Mouse (Mus musculus) liver, postnatal 0 days (tissue): ENCODE results near the gene Prkca. TPM values are rescaled to one million over a fixed set of nuclear protein-coding genes. Genes with fewer than 3 reads are reported as not detected.

Experiments used
- ATAC-seq: fragments of 200-750 bp; cut with Nextera tagmentation; 2 replicates; pipeline ENCODE4 v1.8.0; 2017; ENCODE audit warnings: mild to moderate bottlenecking, moderate library complexity
- DNase-seq: peaks from one replicate; pipeline ENCODE4 v3.0.0-alpha.2; 2016
- H3K27ac ChIP-seq: fragments of 300-500 bp; sonication (generic); 2 replicates; pipeline ENCODE4 v1.5.1; 2014; ENCODE audit warnings: antibody characterized with exemption, moderate library complexity, mild to moderate bottlenecking, low read depth
- H3K27me3 ChIP-seq: fragments of 300-500 bp; sonication (generic); 2 replicates; pipeline ENCODE4 v1.6.1; 2014; ENCODE audit warnings: low read length, control low read depth, mixed read lengths; ENCODE audit not compliant: insufficient read depth
- H3K36me3 ChIP-seq: fragments of 300-500 bp; sonication (generic); replicated peaks from 2 replicates; pipeline ENCODE4 v1.6.1; 2014; ENCODE audit warnings: mild to moderate bottlenecking, control low read depth, low read length, moderate library complexity, mixed read lengths; ENCODE audit not compliant: insufficient read depth
- H3K4me1 ChIP-seq: fragments of 300-500 bp; sonication (generic); 2 replicates; pipeline ENCODE4 v1.6.1; 2014; ENCODE audit warnings: antibody characterized with exemption, mild to moderate bottlenecking, control low read depth; ENCODE audit not compliant: insufficient read depth
- H3K4me2 ChIP-seq: fragments of 300-500 bp; sonication (generic); 2 replicates; pipeline ENCODE4 v1.6.1; 2014; ENCODE audit warnings: low read depth, mild to moderate bottlenecking, low read length, moderate library complexity, mixed read lengths
- H3K4me3 ChIP-seq: fragments of 300-500 bp; sonication (generic); 2 replicates; pipeline ENCODE4 v1.5.1; 2014; ENCODE audit warnings: low read depth, low read length
- H3K9ac ChIP-seq: fragments of 300-500 bp; sonication (generic); replicated peaks from 2 replicates; pipeline ENCODE4 v1.6.1; 2014; ENCODE audit warnings: mild to moderate bottlenecking, moderate library complexity
- H3K9me3 ChIP-seq: fragments of 300-500 bp; sonication (generic); 2 replicates; pipeline ENCODE4 v1.6.1; 2016; ENCODE audit warnings: mild to moderate bottlenecking, control low read depth, low read length, mixed read lengths
- CTCF ChIP-seq: sonication (generic); IDR thresholded peaks from 2 replicates; pipeline ENCODE4 v1.5.1; 2016; ENCODE audit warnings: antibody characterized with exemption, low read depth
- EP300 ChIP-seq: IDR thresholded peaks from 2 replicates; pipeline ENCODE4 v1.6.1; 2016; ENCODE audit warnings: antibody characterized with exemption, low read depth, mild to moderate bottlenecking
- WGBS: fragments of 180-500 bp; shearing (Covaris S2); extraction: QIAGEN DNeasy Blood & Tissue Kit; methylation state at CpG from one replicate; pipeline ENCODE4 v1.1.7; 2014; ENCODE audit not compliant: insufficient replicate concordance; 5-methylcytosine and 5-hydroxymethylcytosine counted together
- polyA plus RNA-seq: library from polyadenylated mRNA; unstranded; fragments of >200 nt; fragmentation: Nextera tagmentation; extraction: Ambion mirVana; gene quantifications from 2 replicates; pipeline ENCODE4 v1.2.1, GENCODE M21; 2015

Prkca gene
- polyA plus RNA-seq, 1 experiment from 2014 or later, result 3.0 TPM

- H3K9me3 ChIP-seq, result no peaks in the 10 kb centered on the region
- no peaks in the 10 kb centered on the region for H3K27me3 ChIP-seq
- no peaks in the 10 kb centered on the region for H3K36me3 ChIP-seq
- H3K27ac ChIP-seq, result no peak overlapping the region
- TF ChIP-seq CTCF (no peak), EP300 (peak; percentile 54; the same call in 1 of the 2 replicates)
- no peak overlapping the region for H3K9ac ChIP-seq
- ATAC-seq (peak; percentile 47), DNase-seq (no peak)
- 32% methylated on average over 1 of the region's 1 CpGs for whole genome bisulfite sequencing
- no peak overlapping the region for H3K4me3 ChIP-seq
- H3K4me1 ChIP-seq, result peaks cover 35% of the 10 kb centered on the region
- no peak overlapping the region for H3K4me2 ChIP-seq
Observed at GRCm38 (mm10) chr11:108263868-108264267, 79.9 kb downstream of the Prkca start.

GRCm38 (mm10) chr11:108263406-108263805 is 80.3 kb downstream of the Prkca start:
- ATAC-seq (no peak), DNase-seq (peak; percentile 8)
- peaks cover 31% of the 10 kb centered on the region for H3K4me1 ChIP-seq
- no peaks in the 10 kb centered on the region for H3K36me3 ChIP-seq
- no peak overlapping the region for H3K9ac ChIP-seq
- H3K27me3 ChIP-seq, result no peaks in the 10 kb centered on the region
- no peak for TF ChIP-seq EP300
- TF ChIP-seq CTCF, result no peak
- no peak overlapping the region for H3K27ac ChIP-seq
- WGBS, result 69% methylated on average over 3 of the region's 3 CpGs
- H3K9me3 ChIP-seq, result no peaks in the 10 kb centered on the region
- H3K4me2 ChIP-seq, result no peak overlapping the region
- no peak overlapping the region for H3K4me3 ChIP-seq

GRCm38 (mm10) chr11:108261751-108262160 is 82.0 kb downstream of the Prkca start:
- no peaks in the 10 kb centered on the region for H3K36me3 ChIP-seq
- no peak overlapping the region for H3K4me2 ChIP-seq
- WGBS, result 34% methylated on average over 7 of the region's 7 CpGs
- no peak for ATAC-seq
- no peak for DNase-seq
- no peak overlapping the region for H3K27ac ChIP-seq
- no peak overlapping the region for H3K9ac ChIP-seq
- TF ChIP-seq EP300 (no peak), CTCF (no peak)
- no peaks in the 10 kb centered on the region for H3K27me3 ChIP-seq
- H3K4me1 ChIP-seq, result peaks cover 19% of the 10 kb centered on the region
- H3K9me3 ChIP-seq, result no peaks in the 10 kb centered on the region
- H3K4me3 ChIP-seq, result no peak overlapping the region

GRCm38 (mm10) chr11:108260775-108261517 is 82.8 kb downstream of the Prkca start:
- Histone ChIP-seq H3K4me3 (no peak overlapping the region), H3K27me3 (no peaks in the 10 kb centered on the region), H3K4me2 (no peak overlapping the region), H3K36me3 (no peaks in the 10 kb centered on the region), H3K4me1 (peaks cover 19% of the 10 kb centered on the region), H3K9ac (no peak overlapping the region), H3K9me3 (no peaks in the 10 kb centered on the region), H3K27ac (no peak overlapping the region)
- no peak for DNase-seq
- TF ChIP-seq CTCF (no peak), EP300 (no peak)
- ATAC-seq, result no peak
- WGBS, result 76% methylated on average over 6 of the region's 6 CpGs

GRCm38 (mm10) chr11:108259391-108259790 is 84.3 kb downstream of the Prkca start:
- Histone ChIP-seq H3K4me2 (no peak overlapping the region), H3K9ac (no peak overlapping the region), H3K9me3 (no peaks in the 10 kb centered on the region), H3K27ac (0 out of 2 replicates have a peak overlapping the region, but pooled peaks have one; percentile 29), H3K36me3 (no peaks in the 10 kb centered on the region), H3K27me3 (no peaks in the 10 kb centered on the region), H3K4me3 (no peak overlapping the region), H3K4me1 (peaks cover 30% of the 10 kb centered on the region)
- TF ChIP-seq CTCF, result no peak
- TF ChIP-seq EP300, result no peak
- DNase-seq, result no peak
- ATAC-seq, result no peak
- 44% methylated on average over 4 of the region's 4 CpGs for WGBS

GRCm38 (mm10) chr11:108258811-108259266 is 84.9 kb downstream of the Prkca start:
- no peak for TF ChIP-seq EP300
- TF ChIP-seq CTCF, result no peak
- Histone ChIP-seq H3K4me2 (no peak overlapping the region), H3K36me3 (no peaks in the 10 kb centered on the region), H3K9ac (no peak overlapping the region), H3K27ac (peak overlapping the region; percentile 44; the same call in 1 of the 2 replicates), H3K4me1 (peaks cover 35% of the 10 kb centered on the region), H3K4me3 (no peak overlapping the region), H3K27me3 (no peaks in the 10 kb centered on the region), H3K9me3 (no peaks in the 10 kb centered on the region)
- peak; percentile 52 for DNase-seq
- 56% methylated on average over 5 of the region's 5 CpGs for WGBS
- no peak for ATAC-seq
